Mouse (Mus musculus) liver, adult 2 months (tissue): ENCODE data around the gene Atp11a. TPM values are rescaled to one million over a fixed set of nuclear protein-coding genes. Genes with fewer than 3 reads are reported as not detected.

Experiments
- DNase-seq: peaks from one replicate; pipeline ENCODE4 v3.0.0-alpha.2; 2011; ENCODE audit warnings: low read depth, low spot score; ENCODE audit errors: extremely low read depth
- H3K27ac ChIP-seq: fragments of 200-500 bp; replicated peaks from 2 replicates; pipeline ENCODE4 v1.5.1; 2012; ENCODE audit warnings: low read depth, mild to moderate bottlenecking, control low read depth, inconsistent platforms, low read length; ENCODE audit not compliant: insufficient read depth
- H3K27me3 ChIP-seq: fragments of 200-500 bp; 2 replicates; pipeline ENCODE4 v1.6.1; 2012; ENCODE audit warnings: mild to moderate bottlenecking, moderate library complexity, low read length, inconsistent platforms; ENCODE audit not compliant: control insufficient read depth, insufficient read depth
- H3K36me3 ChIP-seq: fragments of 200-500 bp; 2 replicates; pipeline ENCODE4 v1.6.1; 2012; ENCODE audit warnings: low read length, inconsistent platforms; ENCODE audit not compliant: control insufficient read depth, insufficient read depth
- H3K4me1 ChIP-seq: fragments of 200-500 bp; 2 replicates; pipeline ENCODE4 v1.6.1; 2011; ENCODE audit warnings: low read length; ENCODE audit not compliant: control insufficient read depth, insufficient read depth
- H3K4me3 ChIP-seq: fragments of 200-500 bp; 2 replicates; pipeline ENCODE4 v1.5.1; 2011; ENCODE audit warnings: low read depth, mild to moderate bottlenecking, control low read depth, low read length, moderate library complexity; ENCODE audit not compliant: insufficient read depth
- H3K79me2 ChIP-seq: fragments of 200-500 bp; 2 replicates; pipeline ENCODE4 v1.6.1; 2012; ENCODE audit warnings: inconsistent platforms, mild to moderate bottlenecking, low read length, moderate library complexity; ENCODE audit not compliant: control insufficient read depth, insufficient read depth
- H3K9ac ChIP-seq: fragments of 200-500 bp; 2 replicates; pipeline ENCODE4 v1.6.1; 2012; ENCODE audit warnings: low read depth, mild to moderate bottlenecking, control low read depth, inconsistent platforms, low read length
- CTCF ChIP-seq: fragments of 200-500 bp; IDR thresholded peaks from 2 replicates; pipeline ENCODE4 v1.5.1; 2011; ENCODE audit warnings: low read depth, low read length, control low read depth
- POLR2A ChIP-seq: fragments of 200-500 bp; IDR thresholded peaks from 2 replicates; pipeline ENCODE4 v1.6.1; 2011; ENCODE audit warnings: low read length, control low read depth; ENCODE audit not compliant: insufficient read depth; ENCODE audit errors: extremely low read depth
- WGBS: fragments of 180-500 bp; shearing (Covaris S2); methylation state at CpG from one replicate; pipeline ENCODE4 v1.1.7; 2018; 5-methylcytosine and 5-hydroxymethylcytosine counted together
- polyA plus RNA-seq: library from polyadenylated mRNA; depleted of rRNA; stranded (reverse); fragments of >200 nt; gene quantifications from 2 replicates; pipeline ENCODE4 v1.2.3, GENCODE M21; 2012
- total RNA-seq: library from RNA; depleted of rRNA; stranded (reverse); fragments of >200 nt; gene quantifications from 2 replicates; pipeline ENCODE4 v1.2.3, GENCODE M21; 2014

Gene Atp11a
- total and polyA plus RNA-seq, 2 experiments, result 4.8 to 6.6 TPM

DNA sequence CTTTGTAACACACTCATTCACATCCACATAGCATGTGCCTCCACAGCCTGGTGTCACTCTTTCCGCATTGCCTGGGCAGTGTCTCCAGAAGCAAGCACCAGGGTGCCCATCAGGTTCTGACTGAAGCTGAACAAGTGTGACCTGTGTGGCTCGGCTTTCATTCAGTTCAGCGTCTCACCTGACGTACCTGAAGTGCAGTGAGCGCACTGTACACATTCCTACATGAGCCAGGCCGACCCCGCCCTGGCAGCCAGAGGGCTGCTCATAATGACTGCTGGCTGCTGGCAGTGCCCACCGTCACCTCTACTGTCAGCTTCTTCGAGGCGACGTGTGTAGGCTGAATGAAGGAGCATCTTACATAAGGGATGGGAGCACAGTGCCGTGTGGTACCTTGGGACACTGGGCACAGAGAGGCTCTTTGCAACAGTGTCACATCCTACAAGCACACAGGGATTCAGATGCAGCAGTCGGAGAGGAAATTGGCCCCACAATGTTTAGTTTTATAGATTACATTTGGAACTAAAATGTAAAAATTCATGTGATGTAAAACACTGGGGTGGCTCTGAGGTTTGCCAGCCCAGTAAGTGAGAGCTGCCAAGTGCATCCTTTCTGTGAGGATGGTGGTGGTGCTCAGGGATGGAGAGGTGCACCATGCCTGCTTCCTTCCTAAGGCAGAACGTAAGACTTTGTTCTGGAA is 29.6 kb downstream of the Atp11a start:
- Histone ChIP-seq H3K27me3 (no peaks in the 10 kb centered on the region), H3K79me2 (no peaks in the 10 kb centered on the region), H3K4me3 (no peak overlapping the region), H3K4me1 (0 out of 2 replicates have a peak, but pooled peaks cover 1% of the 10 kb centered on the region), H3K9ac (no peak overlapping the region), H3K36me3 (no peaks in the 10 kb centered on the region), H3K27ac (no peak overlapping the region)
- DNase-seq, result no peak
- 85% methylated on average over 14 of the region's 14 CpGs for WGBS
- TF ChIP-seq POLR2A (no peak), CTCF (no peak)

DNA sequence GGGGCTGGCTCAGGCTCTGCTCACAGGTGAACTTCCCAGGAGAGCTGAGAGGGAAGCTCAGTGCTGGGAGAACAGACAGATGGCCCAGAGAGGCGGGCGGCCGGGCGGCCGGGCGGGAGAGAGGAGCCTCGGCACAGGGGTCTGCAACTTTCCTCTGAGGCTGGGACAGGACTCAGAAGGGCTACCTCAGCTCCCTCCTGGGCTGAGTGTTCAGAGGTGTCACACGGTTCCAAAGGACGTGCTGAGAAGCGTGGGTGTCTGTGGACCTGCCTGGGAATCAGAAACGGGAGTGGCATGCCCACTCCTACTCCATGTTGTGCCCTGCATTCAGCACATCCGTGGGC is 30.1 kb downstream of the Atp11a start:
- H3K4me1 ChIP-seq, result 0 out of 2 replicates have a peak, but pooled peaks cover 1% of the 10 kb centered on the region
- H3K27ac ChIP-seq, result no peak overlapping the region
- no peak for DNase-seq
- no peak for TF ChIP-seq CTCF
- no peak for TF ChIP-seq POLR2A
- no peak overlapping the region for H3K9ac ChIP-seq
- no peaks in the 10 kb centered on the region for H3K79me2 ChIP-seq
- H3K27me3 ChIP-seq, result no peaks in the 10 kb centered on the region
- 82% methylated on average over 10 of the region's 12 CpGs for WGBS
- no peaks in the 10 kb centered on the region for H3K36me3 ChIP-seq
- no peak overlapping the region for H3K4me3 ChIP-seq

DNA sequence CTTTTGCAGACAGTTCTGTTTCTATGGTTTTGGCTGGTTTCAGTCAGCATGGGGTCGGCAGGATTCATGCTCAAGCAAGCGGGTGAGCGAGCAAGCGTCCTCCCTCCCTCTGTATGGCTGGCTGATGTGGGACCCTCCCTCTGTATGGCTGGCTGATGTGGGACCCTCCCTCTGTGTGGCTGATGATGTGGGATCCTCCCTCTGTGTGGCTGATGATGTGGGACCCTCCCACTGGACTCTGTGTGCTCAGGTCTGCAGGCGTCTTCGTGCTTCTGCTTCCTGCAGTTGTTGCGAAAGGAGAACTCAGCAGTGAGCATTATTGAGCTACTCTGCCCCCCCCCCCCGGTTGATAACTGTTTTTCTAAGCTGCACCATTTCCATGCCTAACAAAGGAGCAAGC is 30.6 kb downstream of the Atp11a start:
- H3K4me3 ChIP-seq, result no peak overlapping the region
- no peaks in the 10 kb centered on the region for H3K27me3 ChIP-seq
- 0 out of 2 replicates have a peak, but pooled peaks cover 1% of the 10 kb centered on the region for H3K4me1 ChIP-seq
- no peak for TF ChIP-seq CTCF
- no peak for TF ChIP-seq POLR2A
- H3K9ac ChIP-seq, result no peak overlapping the region
- no peak overlapping the region for H3K27ac ChIP-seq
- no peak for DNase-seq
- 55% methylated on average over 8 of the region's 8 CpGs for WGBS
- no peaks in the 10 kb centered on the region for H3K79me2 ChIP-seq
- no peaks in the 10 kb centered on the region for H3K36me3 ChIP-seq

DNA sequence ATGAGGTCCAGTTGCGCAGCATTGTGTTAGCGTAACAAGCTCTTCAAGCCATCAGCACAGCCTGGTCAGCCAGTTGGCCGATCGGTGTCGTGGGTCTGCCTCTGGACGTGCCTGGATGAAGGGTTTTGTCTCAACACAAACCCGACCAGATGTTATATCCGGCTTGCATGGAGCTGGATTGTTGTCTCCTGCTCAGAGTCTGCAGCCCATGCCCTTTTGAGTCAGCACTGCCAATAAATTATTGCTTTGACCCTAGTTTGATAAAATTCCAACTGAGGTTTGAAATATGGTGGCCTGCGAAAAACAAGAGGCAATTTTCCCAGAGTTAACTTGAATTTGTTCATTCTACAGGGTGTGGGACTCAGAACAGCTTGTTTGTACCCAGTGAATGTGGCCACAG is 31.9 kb downstream of the Atp11a start:
- Histone ChIP-seq H3K27ac (no peak overlapping the region), H3K4me1 (0 out of 2 replicates have a peak, but pooled peaks cover 1% of the 10 kb centered on the region), H3K79me2 (no peaks in the 10 kb centered on the region), H3K4me3 (no peak overlapping the region), H3K9ac (no peak overlapping the region), H3K27me3 (no peaks in the 10 kb centered on the region), H3K36me3 (no peaks in the 10 kb centered on the region)
- WGBS, result 86% methylated on average over 9 of the region's 9 CpGs
- TF ChIP-seq POLR2A (no peak), CTCF (no peak)
- DNase-seq, result no peak

DNA sequence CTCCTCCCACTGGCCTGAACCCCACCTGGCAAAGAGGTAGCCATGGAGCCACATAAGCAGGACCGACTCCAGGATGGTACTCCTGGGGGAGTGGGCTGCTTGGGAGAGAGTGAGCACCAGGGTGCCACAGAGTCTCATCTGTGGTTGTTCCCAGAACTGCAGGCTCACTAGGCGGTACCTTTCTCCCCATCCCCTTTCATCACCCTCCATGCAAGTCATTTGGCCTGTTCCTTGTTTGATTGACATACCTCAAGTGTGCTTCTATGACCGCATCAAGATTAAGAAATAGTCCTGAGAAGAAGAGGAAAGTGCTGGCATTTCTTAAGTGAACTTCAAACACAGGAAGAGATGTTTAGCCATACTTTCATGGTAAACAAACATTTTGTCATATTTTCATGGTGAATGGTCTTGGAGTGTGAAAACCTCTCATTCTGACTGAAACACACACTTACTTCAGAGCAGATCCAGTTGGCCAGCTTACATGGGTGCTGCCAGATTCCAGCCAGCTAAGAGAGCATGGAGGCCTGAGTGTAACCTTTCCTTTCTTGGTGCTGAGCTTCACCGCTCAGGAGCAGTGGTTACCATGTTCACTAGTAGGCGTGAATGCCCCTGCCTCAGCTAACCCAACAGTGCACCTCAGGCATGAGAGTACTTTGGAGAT is 38.3 kb downstream of the Atp11a start:
- H3K27ac ChIP-seq, result no peak overlapping the region
- H3K27me3 ChIP-seq, result no peaks in the 10 kb centered on the region
- no peaks in the 10 kb centered on the region for H3K36me3 ChIP-seq
- no peaks in the 10 kb centered on the region for H3K79me2 ChIP-seq
- H3K4me3 ChIP-seq, result no peak overlapping the region
- WGBS, result 93% methylated on average over 5 of the region's 5 CpGs
- H3K4me1 ChIP-seq, result peaks cover 7% of the 10 kb centered on the region
- no peak overlapping the region for H3K9ac ChIP-seq
- DNase-seq, result no peak
- TF ChIP-seq POLR2A (no peak), CTCF (no peak)

DNA sequence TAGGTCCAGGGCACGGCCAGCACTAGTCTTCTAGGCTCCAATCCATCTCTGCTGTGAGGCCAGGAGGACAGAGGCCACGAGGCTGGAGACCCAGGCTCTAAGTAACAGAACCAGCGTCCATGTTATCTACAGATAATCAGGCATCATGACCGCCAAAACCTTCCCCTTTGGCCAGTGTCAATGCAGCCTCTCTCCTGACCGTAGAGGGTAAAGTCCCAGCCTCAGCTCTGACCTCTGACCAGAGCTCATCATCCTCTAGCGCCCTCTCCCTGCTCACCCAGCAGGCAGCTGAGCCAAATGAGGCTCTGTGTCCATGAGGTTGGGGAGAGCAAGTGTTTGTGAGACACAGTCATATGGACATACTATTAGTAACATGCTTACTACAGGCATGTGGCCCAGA is 42.3 kb downstream of the Atp11a start:
- TF ChIP-seq POLR2A (no peak), CTCF (peak; percentile 75)
- no peaks in the 10 kb centered on the region for H3K79me2 ChIP-seq
- H3K27me3 ChIP-seq, result no peaks in the 10 kb centered on the region
- no peaks in the 10 kb centered on the region for H3K36me3 ChIP-seq
- no peak overlapping the region for H3K4me3 ChIP-seq
- H3K9ac ChIP-seq, result no peak overlapping the region
- peaks cover 10% of the 10 kb centered on the region for H3K4me1 ChIP-seq
- no peak overlapping the region for H3K27ac ChIP-seq
- WGBS, result 21% methylated on average over 6 of the region's 6 CpGs
- DNase-seq, result peak; percentile 95
